1 mouse cellular context compared by ENCODE assay signal in the genomic region with DNA sequence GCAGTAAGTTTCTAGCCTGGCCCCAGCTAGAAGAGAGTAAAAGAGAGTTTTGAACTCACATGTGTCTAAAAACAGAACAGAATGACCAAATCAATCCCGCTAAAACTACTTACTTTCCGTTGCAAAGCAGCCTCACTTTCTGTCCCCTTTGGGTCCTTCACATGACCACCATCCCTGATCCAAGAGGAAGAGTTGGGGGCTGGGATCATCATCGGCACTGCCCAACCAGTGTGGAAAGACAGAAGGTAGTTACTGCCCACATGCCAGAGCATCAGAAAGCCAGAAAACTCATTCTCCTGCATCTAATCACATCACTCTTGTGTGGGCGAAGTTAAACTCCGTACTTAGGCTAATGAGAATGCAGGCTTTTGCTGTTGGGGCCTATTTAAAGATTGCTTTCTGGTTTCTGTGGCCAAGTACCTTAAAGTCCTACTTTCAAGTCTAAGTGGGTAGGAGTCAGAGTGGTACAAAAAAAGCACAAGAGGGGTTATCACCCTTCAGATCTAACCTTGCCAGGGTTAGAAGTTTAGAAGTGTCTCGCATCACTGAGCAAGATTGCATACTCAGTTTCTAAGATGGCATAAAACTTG.
TF ChIP-seq lines count a peak whose summit lies in the region.

No protein-coding gene starts in this region.

TF ChIP-seq in CH12.LX, 34 proteins besides CTCF, POLR2A, EP300 and RAD21 (continued from another document):
- TF ChIP-seq HCFC1 (IDR thresholded peaks at IDR 0.05; ENCODE audit: low read depth, low read length) (no peak), USF2 (conservative IDR thresholded peaks at IDR 0.05; ENCODE audit: low read depth, low read length) (no peak), POLR2AphosphoS2 (IDR thresholded peaks at IDR 0.05; ENCODE audit: low read depth, low read length) (no peak), ELF1 (IDR thresholded peaks at IDR 0.05; ENCODE audit: low read depth, low read length) (no peak)
